Mouse (Mus musculus): ENCODE results near the gene Scn2a.

DNA sequence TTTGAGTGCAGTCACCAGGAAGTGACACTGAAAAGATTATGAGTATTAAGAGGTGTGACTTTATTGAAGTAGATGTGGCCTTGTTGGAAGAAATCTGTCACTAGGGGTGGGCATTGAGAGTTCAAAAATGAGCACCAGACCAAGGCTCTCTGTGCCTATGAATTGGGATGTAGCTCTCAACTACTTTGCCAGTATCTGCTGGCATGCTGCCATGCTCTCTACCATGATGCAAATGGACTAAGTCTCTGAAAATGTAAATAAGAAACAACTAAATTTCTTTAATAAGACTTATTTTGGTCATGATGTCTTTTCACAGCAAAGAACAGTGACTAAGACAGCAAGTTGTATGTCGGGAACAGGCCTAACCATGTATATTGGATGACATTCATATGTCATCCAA lies 79.7 kb downstream of the Scn2a start:
- TF ChIP-seq CTCF (IDR thresholded peaks at IDR 0.05; ENCODE audit: insufficient read depth, low read length) = no peak
- no peak for TF ChIP-seq POLR2A (IDR thresholded peaks at IDR 0.05; ENCODE audit: borderline replicate concordance, extremely low read depth, low read depth, low read length)
